Mouse (Mus musculus) heart, postnatal 0 days (tissue): ENCODE results near the gene Cyp27a1. TPM values are rescaled to one million over a fixed set of nuclear protein-coding genes. Genes with fewer than 3 reads are reported as not detected.

Experiments
- ATAC-seq: fragments of 200-750 bp; cut with Nextera tagmentation; 2 replicates; pipeline ENCODE4 v1.8.0; 2017; ENCODE audit warnings: low read depth, moderate number of reproducible peaks, moderate library complexity; ENCODE audit not compliant: insufficient read depth
- DNase-seq: peaks from one replicate; pipeline ENCODE4 v3.0.0-alpha.2; 2016; ENCODE audit warnings: low spot score
- H3K27ac ChIP-seq: fragments of 300-500 bp; sonication (generic); 2 replicates; pipeline ENCODE4 v1.5.1; 2014; ENCODE audit warnings: low read depth, mild to moderate bottlenecking
- H3K27me3 ChIP-seq: fragments of 300-500 bp; sonication (generic); 2 replicates; pipeline ENCODE4 v1.6.1; 2014; ENCODE audit warnings: low read length, mixed read lengths; ENCODE audit not compliant: control insufficient read depth, insufficient read depth
- H3K36me3 ChIP-seq: fragments of 300-500 bp; sonication (generic); replicated peaks from 2 replicates; pipeline ENCODE4 v1.6.1; 2014; ENCODE audit warnings: low read length, mixed read lengths; ENCODE audit not compliant: control insufficient read depth, insufficient read depth
- H3K4me1 ChIP-seq: fragments of 300-500 bp; sonication (generic); 2 replicates; pipeline ENCODE4 v1.6.1; 2014; ENCODE audit warnings: antibody characterized with exemption; ENCODE audit not compliant: control insufficient read depth, insufficient read depth
- H3K4me2 ChIP-seq: fragments of 300-500 bp; sonication (generic); 2 replicates; pipeline ENCODE4 v1.6.1; 2014; ENCODE audit warnings: low read depth, mild to moderate bottlenecking, low read length, moderate library complexity
- H3K4me3 ChIP-seq: fragments of 300-500 bp; sonication (generic); 2 replicates; pipeline ENCODE4 v1.5.1; 2014; ENCODE audit warnings: low read depth, low read length
- H3K9ac ChIP-seq: fragments of 300-500 bp; sonication (generic); replicated peaks from 2 replicates; pipeline ENCODE4 v1.6.1; 2014; ENCODE audit warnings: low read depth, low read length, mixed read lengths
- H3K9me3 ChIP-seq: fragments of 300-500 bp; sonication (generic); replicated peaks from 2 replicates; pipeline ENCODE4 v1.6.1; 2016; ENCODE audit warnings: low read length; ENCODE audit not compliant: control insufficient read depth
- CTCF ChIP-seq: IDR thresholded peaks from 2 replicates; pipeline ENCODE4 v1.5.1; 2016; ENCODE audit warnings: antibody characterized with exemption, control low read depth, low read depth
- EP300 ChIP-seq: IDR thresholded peaks from 2 replicates; pipeline ENCODE4 v1.6.1; 2016; ENCODE audit warnings: antibody characterized with exemption, low read depth
- WGBS: fragments of 180-500 bp; shearing (Covaris S2); extraction: QIAGEN DNeasy Blood & Tissue Kit; methylation state at CpG from one replicate; pipeline ENCODE4 v1.1.7; 2014; 5-methylcytosine and 5-hydroxymethylcytosine counted together
- polyA plus RNA-seq: library from polyadenylated mRNA; unstranded; fragments of >200 nt; fragmentation: Nextera tagmentation; extraction: Ambion mirVana; gene quantifications from 2 replicates; pipeline ENCODE4 v1.2.1, GENCODE M21; 2015
- total RNA-seq: library from RNA; depleted of rRNA; stranded (reverse); fragments of >200 nt; gene quantifications from 2 replicates; pipeline ENCODE4 v1.2.3, GENCODE M21; 2014; ENCODE audit warnings: low replicate concordance; rRNA removed

Gene Cyp27a1
- total RNA-seq (6.7 and 13.5 TPM in 2 replicates), polyA plus RNA-seq (10.5 and 11.9 TPM in 2 replicates)

GRCm38 (mm10) chr1:74713099-74713858 lies at the start of gene Cyp27a1:
Cyp27a1 (plus strand) TSS chr1:74713574.
- Histone ChIP-seq H3K9me3 (no peaks in the 10 kb centered on the region), H3K4me1 (peaks cover 5% of the 10 kb centered on the region; the same call in 1 of the 2 replicates), H3K4me3 (peak within 1 kb of the TSS; percentile 63), H3K27me3 (no peaks in the 10 kb centered on the region), H3K9ac (peak within 1 kb of the TSS; percentile 71), H3K4me2 (peak within 1 kb of the TSS; percentile 84), H3K27ac (peak within 1 kb of the TSS; percentile 75), H3K36me3 (no peaks in the 10 kb centered on the region)
- 2% methylated on average over 35 of the region's 35 CpGs for WGBS
- peak; percentile 86 for ATAC-seq
- peak; percentile 70 for DNase-seq
- peak; percentile 23; the same call in 1 of the 2 replicates for TF ChIP-seq CTCF
- no peak for TF ChIP-seq EP300

- H3K4me2 ChIP-seq: no peak overlapping the region
- H3K4me1 ChIP-seq: peaks cover 35% of the 10 kb centered on the region
- TF ChIP-seq EP300 (no peak), CTCF (no peak)
- DNase-seq (no peak), ATAC-seq (no peak)
- H3K27me3 ChIP-seq: no peaks in the 10 kb centered on the region
- no peaks in the 10 kb centered on the region for H3K36me3 ChIP-seq
- no peak overlapping the region for H3K4me3 ChIP-seq
- H3K9ac ChIP-seq: no peak overlapping the region
- no peak overlapping the region; the same call in 1 of the 2 replicates for H3K27ac ChIP-seq
- 41% methylated on average over 6 of the region's 6 CpGs for WGBS
- H3K9me3 ChIP-seq: no peaks in the 10 kb centered on the region
These were observed 48.2 kb upstream of the Cyp27a1 start for GRCm38 (mm10) chr1:74665153-74665552.

DNA sequence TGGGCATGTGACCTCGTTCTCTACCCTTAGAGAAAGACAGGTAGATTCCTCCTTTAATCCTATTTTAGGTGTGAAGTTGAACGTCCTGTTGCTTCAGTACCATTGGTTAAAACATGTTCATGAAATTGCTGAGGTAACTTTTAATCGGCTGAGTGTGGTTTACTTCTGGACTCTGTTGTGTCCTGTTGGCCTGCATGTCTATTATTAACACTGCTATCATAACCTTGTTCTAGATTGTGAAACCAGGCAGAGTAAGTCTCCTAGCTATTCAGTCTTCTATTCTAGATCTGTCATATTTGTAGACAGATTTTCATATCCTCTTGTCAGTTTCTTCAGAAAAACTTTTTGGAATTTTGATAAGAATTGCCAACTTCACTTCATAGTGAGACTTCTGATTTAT lies 45.0 kb upstream of the Cyp27a1 start:
- ATAC-seq (peak; percentile 75), DNase-seq (peak; percentile 74)
- H3K4me1 ChIP-seq: peaks cover 37% of the 10 kb centered on the region
- 47% methylated on average over 3 of the region's 3 CpGs for WGBS
- H3K36me3 ChIP-seq: no peaks in the 10 kb centered on the region
- no peaks in the 10 kb centered on the region for H3K9me3 ChIP-seq
- no peak overlapping the region for H3K4me3 ChIP-seq
- no peaks in the 10 kb centered on the region for H3K27me3 ChIP-seq
- no peak overlapping the region for H3K4me2 ChIP-seq
- no peak for TF ChIP-seq EP300
- TF ChIP-seq CTCF: no peak
- H3K9ac ChIP-seq: no peak overlapping the region
- H3K27ac ChIP-seq: peak overlapping the region; percentile 83

DNA sequence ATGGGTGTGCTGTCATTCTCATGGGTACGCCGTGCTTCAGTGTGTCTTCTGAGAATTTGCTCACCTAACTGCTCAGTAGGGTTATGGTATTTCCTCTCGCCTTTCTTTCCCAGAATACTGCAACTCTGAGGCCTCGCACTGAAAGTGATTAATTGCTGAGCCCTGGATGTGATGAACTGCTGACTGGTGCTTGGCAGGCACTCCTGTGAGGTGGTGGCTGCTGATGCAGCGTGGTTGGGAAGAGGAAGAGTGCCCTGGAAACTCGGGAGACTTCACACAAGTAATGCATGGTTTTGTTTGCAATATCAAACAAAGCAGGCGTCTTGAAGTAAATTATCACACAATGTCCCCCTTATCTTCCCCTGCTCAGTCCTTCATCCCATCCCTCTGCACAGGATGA lies 40.6 kb upstream of the Cyp27a1 start:
- Histone ChIP-seq H3K9ac (no peak overlapping the region), H3K4me3 (no peak overlapping the region), H3K4me2 (no peak overlapping the region), H3K4me1 (peaks cover 16% of the 10 kb centered on the region), H3K36me3 (0 out of 2 replicates have a peak, but pooled peaks cover 9% of the 10 kb centered on the region), H3K9me3 (no peaks in the 10 kb centered on the region), H3K27me3 (no peaks in the 10 kb centered on the region), H3K27ac (no peak overlapping the region)
- ATAC-seq (no peak), DNase-seq (peak; percentile 37)
- WGBS: 29% methylated on average over 7 of the region's 7 CpGs
- TF ChIP-seq EP300 (no peak), CTCF (no peak)

- WGBS: 84% methylated on average over 3 of the region's 3 CpGs
- no peak for ATAC-seq
- Histone ChIP-seq H3K4me1 (0 out of 2 replicates have a peak, but pooled peaks cover 11% of the 10 kb centered on the region), H3K27me3 (no peaks in the 10 kb centered on the region), H3K9ac (no peak overlapping the region), H3K27ac (no peak overlapping the region), H3K4me3 (no peak overlapping the region), H3K9me3 (no peaks in the 10 kb centered on the region), H3K4me2 (no peak overlapping the region), H3K36me3 (peaks cover 43% of the 10 kb centered on the region)
- no peak for TF ChIP-seq CTCF
- TF ChIP-seq EP300: no peak
- DNase-seq: no peak
These were observed 36.5 kb upstream of the Cyp27a1 start for GRCm38 (mm10) chr1:74676863-74677262.
